Mouse (Mus musculus): ENCODE results near the gene Fam126b. TPM values are rescaled to one million over a fixed set of nuclear protein-coding genes. Genes with fewer than 3 reads are reported as not detected.

Gene Fam126b
- polyA plus RNA-seq, 1 experiment from 2014 or later, result 9.9 TPM

Other genes starting within 250 kb of the Fam126b start
- gene Bzw1, start 193.4 kb downstream of the Fam126b start, polyA plus RNA-seq (2015; fragmentation: Nextera tagmentation; extraction: Ambion mirVana), result 384 and 399 TPM in 2 replicates
- gene Clk1, start 162.3 kb downstream of the Fam126b start, polyA plus RNA-seq (2015; fragmentation: Nextera tagmentation; extraction: Ambion mirVana), result 174 and 180 TPM in 2 replicates
- 53.7 and 58.9 TPM in 2 replicates for gene Nif3l1, start 141.2 kb downstream of the Fam126b start, polyA plus RNA-seq (2015; fragmentation: Nextera tagmentation; extraction: Ambion mirVana)
- 52.9 and 53.6 TPM in 2 replicates for gene Ppil3, start 140.8 kb downstream of the Fam126b start, polyA plus RNA-seq (2015; fragmentation: Nextera tagmentation; extraction: Ambion mirVana)
- gene Orc2, start 81.2 kb downstream of the Fam126b start, polyA plus RNA-seq (2015; fragmentation: Nextera tagmentation; extraction: Ambion mirVana), result 25.5 and 27.9 TPM in 2 replicates
- gene Ndufb3, start 61 bp upstream of the Fam126b start, polyA plus RNA-seq (2015; fragmentation: Nextera tagmentation; extraction: Ambion mirVana), result 199 and 210 TPM in 2 replicates
- not detected in 2 replicates for gene Als2cr12, start 109.7 kb upstream of the Fam126b start, polyA plus RNA-seq (2015; fragmentation: Nextera tagmentation; extraction: Ambion mirVana)
- 16.5 and 17.2 TPM in 2 replicates for gene Cflar, start 125.2 kb upstream of the Fam126b start, polyA plus RNA-seq (2015; fragmentation: Nextera tagmentation; extraction: Ambion mirVana)
- gene Casp8, start 209.1 kb upstream of the Fam126b start, polyA plus RNA-seq (2015; fragmentation: Nextera tagmentation; extraction: Ambion mirVana), result 6.9 and 8.2 TPM in 2 replicates

Measured in hindbrain, embryonic 13.5 days (tissue).